ENCODE assay signal across 15 mouse cellular contexts in the genomic region with DNA sequence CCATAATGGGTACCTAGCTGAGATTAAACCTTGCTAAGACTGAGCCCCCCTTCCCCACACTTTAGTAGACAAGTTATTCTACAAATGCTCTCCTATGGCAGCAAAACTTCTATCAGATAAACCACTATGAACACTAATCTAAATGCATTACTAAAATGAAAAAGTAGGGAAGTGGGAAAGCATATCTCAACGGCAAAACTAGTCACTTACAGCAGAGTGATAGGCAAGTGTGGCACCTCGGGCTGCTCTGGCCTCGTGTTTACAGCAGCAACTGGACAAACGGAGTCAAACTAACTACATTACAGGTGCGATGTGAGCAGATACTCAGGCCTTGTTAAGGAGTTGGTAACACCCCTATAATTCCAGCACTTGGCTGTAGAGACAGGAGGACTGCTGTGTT.
"Had no signal": no experiment of that assay in that cellular context is flagged by ENCODE, and none has a peak within 500 bp of the region (broad histone marks: within the 10 kb centered on the region; RNA-seq: fewer than 3 reads in every experiment).

No protein-coding gene starts in this region.

- H3K4me1 ChIP-seq: neural tube, embryonic 15.5 days; stomach, embryonic 15.5 days had no signal

- H3K9me3 ChIP-seq: neural tube, embryonic 15.5 days; stomach, embryonic 15.5 days had no signal

- H3K27ac ChIP-seq: neural tube, embryonic 15.5 days; stomach, embryonic 15.5 days; stomach, postnatal 0 days had no signal

- H3K9ac ChIP-seq: neural tube, embryonic 15.5 days; stomach, embryonic 15.5 days had no signal

- DNase-seq: retina, postnatal 1 day; right cerebral cortex, adult 18-20 months; right cerebral cortex, postnatal 14 days; right cerebral cortex, postnatal 25 days; right cerebral cortex, postnatal 4 days; spleen, adult 18-20 months; thymus, adult 18-20 months; thymus, adult 2 months; thymus, postnatal 14 days; thymus, postnatal 25 days; thymus, postnatal 36 days; thymus, postnatal 4 days had no signal

- H3K36me3 ChIP-seq: stomach, embryonic 15.5 days had no signal

- H3K4me3 ChIP-seq: neural tube, embryonic 15.5 days; stomach, embryonic 15.5 days had no signal

- H3K27me3 ChIP-seq: neural tube, embryonic 15.5 days; stomach, embryonic 15.5 days had no signal
